Mouse (Mus musculus): ENCODE data around the gene Clstn3.
"Not testable (repeated sequence)": the region's sequence is repeated elsewhere in the genome, so short reads cannot be mapped to it uniquely, and the experiment has no call there.

Clstn3 gene

DNA sequence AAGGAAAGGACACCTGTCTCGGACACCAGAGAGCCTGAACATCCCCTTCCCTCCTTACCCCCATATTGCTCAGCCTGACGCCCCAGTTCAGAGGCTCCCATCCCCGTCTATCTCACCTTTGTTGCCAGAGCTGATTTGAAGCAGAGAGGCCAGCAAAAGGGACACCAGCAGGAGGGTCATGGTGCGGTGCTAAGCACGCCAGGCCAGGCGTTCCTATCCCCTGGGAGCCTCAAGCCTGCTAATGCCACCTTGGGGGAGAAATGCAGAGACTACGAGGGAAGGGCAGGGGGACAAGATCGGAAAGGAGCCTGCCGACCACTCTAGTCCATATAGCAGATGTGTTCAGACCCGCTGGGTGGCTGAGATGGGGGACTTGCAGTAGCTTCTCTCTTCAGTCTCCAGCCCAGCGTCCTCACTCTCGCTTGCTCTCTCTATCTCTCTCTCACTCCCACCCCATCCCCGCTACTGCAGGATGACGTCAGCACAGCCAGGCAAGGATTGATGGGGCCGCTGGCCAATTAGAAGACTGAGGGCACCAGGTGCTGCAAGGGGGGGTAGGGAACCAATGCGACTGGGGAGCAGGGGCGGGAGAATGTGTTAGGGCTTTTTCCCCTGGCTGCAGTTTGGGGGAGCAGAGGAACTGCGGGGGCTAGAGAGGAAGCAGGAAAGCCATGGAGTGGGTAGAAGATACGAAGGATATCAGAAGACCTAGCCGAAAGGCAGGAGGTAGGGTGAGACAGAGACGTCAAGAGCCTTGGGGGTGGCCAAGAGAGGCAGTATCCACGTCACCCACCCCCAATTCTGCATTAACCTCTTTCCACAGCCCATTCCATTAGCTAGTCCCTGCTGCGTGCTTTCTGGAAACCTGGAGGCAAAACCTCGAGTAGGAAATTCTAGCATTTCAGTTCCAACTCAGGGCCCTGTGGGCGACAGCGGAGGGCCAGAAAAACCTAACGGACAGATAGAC is at the start of gene Clstn3:
Gene Clstn3 (minus strand): TSS at position 490 of the 967 bp plus-strand sequence.
- peak; percentile 57 for DNase-seq

DNA sequence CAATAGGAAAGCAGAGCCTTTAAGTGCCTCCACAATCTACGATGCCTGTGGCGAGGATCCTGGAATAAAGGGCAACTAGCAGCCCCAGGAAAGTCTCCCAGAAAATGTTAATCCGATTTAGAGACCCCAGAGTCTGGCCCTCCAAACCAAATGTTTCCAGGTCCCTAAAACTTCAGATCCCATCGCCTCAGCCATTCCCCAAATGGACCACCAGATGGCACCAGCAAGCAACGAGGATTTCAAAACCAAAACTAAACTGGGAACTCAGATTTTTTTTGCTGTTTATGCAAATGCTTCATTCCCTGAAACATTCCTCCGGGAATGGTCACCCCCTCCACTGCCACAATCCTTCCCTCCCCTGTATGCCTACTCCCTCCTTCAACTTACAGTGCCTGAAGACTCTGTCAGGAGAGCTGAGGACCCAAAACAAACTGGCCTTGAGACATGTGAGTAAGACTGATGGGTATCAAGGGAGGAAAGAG is 47.8 kb upstream of the Clstn3 start, which contains the start of gene C1ra:
Gene C1ra (plus strand): TSS at position 51 of the 482 bp plus-strand sequence.
- DNase-seq, result peak; percentile 79

DNA sequence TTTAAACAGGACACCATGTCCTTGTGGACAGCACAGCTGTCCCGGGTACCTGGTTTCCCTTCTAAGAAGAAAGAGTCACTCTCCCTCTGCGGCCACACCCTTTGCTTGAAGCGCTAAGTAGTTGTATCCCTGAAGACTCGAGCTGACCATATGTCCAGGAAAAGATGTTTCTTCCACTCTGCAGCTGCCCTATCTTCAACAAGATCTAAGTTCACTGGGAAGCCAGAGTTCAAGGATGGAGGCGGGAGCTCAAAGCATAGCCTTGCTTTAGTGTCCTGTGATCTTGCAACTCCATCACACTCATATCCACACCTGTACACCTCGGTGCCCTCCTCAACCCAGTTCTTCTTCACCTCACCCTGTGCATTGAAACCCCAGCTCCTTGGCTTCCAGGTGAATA is 47.3 kb upstream of the Clstn3 start:
- DNase-seq, result no peak

DNA sequence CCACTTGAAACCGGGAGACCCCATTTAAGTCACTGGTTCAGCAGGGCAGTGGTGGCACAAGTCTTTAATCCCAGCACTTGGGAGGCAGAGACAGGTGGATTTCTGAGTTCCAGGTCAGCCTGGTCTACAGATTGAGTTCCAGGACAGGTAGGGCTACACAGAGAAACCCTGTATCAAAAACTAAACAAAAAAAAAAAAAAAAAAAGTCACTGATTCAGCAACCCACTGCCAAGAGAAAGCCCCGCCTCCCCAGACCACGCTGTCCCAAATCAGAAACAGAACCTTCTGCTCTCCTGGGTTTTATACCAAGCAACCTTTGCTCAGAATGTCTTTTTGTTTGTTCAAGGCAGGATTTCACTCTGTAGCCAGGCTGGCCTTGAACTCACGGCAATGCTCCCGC is 44.6 kb upstream of the Clstn3 start:
- DNase-seq, result not testable (repeated sequence)

DNA sequence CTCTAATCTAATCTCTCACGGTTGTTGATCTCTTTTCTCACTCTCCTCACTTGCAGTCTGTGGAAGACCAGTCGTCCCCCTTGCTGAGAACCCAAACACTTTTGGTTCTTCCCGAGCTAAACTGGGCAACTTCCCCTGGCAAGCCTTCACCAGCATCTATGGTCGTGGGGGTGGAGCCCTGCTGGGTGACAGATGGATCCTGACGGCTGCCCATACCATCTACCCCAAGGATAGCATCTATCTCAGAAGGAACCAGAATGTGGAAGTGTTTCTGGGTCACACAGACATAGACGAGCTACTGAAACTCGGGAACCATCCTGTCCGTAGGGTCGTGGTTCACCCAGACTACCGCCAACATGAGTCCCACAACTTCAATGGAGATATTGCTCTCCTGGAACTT is 43.7 kb upstream of the Clstn3 start:
- DNase-seq, result no peak

DNA sequence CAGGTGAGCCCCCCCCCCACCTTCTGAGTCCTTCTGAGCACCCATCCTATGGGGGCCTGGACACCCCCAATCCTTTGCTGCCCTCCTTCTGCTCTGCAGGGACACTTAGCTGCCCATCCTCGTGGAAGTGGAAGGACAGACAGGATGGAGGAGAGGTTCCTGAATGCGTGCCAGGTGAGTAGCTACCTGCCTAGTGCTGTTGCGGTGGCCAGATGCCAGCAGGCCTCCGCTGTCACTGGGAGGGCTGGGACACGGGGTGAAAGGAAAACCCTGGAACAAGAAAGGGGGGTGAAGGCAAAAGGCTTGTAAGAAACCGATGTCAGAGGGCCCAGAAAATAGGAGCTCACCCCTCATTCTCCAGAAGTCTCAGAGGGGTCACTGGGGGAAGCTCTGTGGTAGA is 42.4 kb upstream of the Clstn3 start:
- DNase-seq, result no peak

DNA sequence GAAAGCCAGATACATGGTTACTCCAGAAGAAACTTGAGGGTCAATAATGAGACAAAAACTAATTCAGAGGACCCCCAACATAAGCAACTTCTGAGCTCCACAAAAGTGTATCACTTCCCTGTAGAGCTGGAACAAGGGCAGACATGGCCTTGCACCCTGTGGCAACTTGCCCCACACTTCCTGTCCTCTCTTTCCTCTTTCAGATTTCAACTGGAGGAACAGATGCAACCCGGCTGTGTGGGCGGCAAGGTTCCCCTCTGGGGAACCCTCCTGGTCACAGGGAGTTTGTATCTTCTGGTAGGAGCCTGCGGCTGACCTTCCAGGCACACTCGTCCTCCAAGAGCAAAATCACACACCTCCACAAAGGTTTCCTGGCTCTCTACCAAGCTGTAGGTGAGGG is 40.4 kb upstream of the Clstn3 start:
- DNase-seq, result no peak

DNA sequence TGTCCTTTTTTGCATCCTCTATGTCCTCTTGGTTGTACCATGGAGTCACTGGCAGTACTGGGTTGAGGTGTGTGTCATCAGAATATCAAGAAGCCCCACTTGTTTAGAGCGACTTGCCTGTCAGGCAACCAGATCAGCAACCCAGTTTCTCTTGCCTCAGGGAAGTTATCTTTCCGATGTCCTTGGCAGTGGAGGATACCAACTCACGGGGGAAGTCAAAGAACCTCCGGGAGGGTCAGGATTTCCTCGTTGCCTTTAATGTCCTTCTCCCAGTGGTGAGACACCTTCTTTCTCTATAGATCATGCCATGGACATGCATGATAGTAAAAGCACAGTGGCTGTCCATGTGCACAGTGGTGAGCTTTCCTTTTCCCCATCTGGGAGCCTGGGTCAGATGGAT is 37.4 kb upstream of the Clstn3 start:
- no peak for DNase-seq

DNA sequence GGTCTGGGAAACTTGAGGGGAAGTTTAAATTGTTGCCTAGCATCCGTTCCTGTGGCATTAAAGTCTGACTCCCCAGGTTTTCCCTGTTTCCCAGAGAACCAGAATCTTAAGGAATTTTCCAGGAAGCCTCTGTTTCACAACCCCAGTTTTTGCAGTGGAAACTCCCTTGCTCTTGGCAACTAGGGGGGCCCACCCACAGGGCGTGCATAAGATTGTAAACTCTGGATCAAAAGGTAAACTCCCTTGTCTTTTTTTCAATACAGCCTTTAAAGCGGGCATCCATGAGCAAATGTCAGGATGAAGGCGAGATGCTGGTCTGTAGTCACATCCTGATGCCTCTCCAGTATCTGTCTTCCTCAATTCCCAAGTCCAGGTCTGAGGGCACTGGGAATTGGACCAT is 36.9 kb upstream of the Clstn3 start:
- no peak for DNase-seq

DNA sequence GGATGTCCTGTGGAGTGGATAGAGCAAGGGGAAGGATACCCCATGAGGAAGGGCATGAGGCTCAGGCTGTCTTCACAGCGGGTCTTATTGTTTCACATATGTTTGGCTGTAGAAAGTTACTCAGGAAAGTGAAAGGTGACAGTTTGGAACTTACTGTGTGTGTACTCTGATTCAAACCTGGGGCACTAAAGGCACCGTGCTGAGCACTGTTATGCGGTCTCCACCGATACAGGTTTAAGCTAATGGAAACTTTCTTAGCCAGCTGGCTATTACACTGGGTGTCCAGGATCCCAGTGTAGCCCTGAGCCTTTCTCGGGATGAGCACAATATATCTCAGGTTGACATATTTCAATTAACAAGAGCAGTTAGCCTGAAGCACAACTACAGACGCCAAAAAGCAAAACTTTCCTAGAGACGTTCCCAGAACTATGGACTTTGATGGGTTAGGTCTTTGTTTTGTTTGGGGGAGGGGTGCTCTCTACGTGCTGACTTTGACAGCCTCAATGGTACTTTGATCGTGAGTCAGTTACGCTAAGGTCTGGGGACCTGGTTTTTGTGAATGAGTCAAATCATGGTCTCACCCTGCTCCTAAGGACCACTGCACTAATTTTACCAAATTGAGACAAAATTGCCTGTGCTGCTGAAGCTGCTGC is 35.4 kb upstream of the Clstn3 start:
- no peak for DNase-seq

DNA sequence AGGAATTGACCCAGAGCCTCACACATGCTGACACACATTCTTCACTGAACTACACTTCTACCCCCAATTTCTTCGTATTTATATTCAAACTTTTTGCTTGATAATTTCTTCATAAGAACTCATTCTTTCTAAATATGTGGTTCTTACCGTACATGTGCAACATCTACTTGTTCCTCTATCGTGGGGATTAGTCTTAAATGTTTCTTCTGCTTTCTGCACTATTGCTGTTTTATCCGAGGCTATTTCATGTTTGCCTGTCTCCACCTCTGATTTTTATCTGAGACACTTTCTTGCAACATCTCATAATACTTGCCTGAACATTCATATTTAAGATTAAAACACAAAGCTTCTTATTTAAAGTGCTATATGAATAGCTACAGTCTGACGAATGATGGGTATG is 31.5 kb upstream of the Clstn3 start:
- DNase-seq, result no peak

DNA sequence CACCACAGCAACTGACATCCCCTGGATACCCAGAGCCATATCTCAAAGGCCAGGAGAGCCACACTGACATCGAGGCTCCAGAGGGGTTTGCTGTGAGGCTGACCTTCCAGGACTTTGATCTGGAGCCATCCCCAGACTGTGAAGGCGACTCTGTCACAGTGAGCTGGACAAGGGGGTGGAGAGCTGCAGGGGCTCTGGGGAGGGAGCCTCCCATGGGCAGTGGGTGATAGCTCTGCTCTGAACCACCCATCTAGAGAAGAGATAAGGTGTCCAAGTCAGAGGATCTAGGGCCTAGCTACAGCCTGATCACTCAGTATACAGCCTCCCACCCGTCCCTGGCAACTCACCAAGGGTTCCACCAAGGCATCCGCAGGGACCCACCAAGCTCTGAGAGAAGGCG is 29.3 kb upstream of the Clstn3 start:
- no peak for DNase-seq

DNA sequence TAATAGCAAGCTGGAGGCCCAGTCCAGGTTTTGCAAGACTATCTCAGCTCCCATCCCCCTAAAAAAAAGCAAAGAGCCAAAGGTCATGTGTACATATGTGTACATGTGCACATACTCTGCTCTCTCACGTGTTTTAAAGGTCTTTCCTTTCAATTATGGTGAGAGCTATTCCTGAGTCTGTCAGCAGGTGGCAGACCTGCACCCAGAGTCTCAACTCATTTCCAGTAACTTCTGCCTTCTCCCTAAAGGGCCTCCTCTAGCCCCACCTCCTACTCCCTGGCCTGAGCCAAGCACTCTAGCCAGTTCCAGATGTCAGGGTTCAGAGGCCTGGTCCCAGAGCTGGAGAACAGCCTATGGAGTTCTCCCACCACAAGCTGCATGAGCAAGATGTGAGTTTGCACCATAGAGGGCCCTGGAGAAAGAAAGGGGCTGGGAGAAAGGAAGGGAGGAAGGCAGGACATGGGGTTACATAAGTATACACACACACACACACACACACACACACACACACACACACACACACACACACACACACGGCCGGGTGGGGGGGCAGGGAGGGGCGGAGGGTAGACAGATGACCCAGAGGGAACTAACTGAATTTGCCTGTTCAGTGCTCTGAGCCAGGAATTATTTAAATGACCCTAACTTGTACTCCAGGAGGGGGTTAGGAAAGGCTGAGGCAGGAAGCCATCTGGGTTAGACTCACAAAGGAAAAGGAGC is 28.4 kb upstream of the Clstn3 start, which contains the start of gene C1rl:
Gene C1rl (plus strand): TSS at position 272 of the 720 bp plus-strand sequence.
- peak; percentile 89 for DNase-seq

DNA sequence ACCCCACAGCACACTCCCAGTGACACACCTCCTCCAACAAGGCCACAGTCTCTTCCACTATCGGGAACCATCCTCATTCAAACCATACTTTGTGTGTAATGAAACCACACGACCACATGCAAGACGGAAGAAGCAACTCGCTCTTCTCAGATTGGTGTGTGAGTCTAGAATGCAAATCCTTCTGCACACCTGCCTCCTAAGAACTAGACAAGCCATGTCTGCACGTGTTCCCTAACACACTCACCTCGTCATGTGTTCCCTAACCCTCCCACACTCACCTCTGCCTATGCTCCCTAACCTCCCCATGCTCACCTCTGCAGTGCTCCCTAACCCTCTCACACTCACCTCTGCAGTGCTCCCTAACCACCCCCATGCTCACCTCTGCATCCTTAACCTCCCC is 26.8 kb upstream of the Clstn3 start:
- DNase-seq, result no peak

DNA sequence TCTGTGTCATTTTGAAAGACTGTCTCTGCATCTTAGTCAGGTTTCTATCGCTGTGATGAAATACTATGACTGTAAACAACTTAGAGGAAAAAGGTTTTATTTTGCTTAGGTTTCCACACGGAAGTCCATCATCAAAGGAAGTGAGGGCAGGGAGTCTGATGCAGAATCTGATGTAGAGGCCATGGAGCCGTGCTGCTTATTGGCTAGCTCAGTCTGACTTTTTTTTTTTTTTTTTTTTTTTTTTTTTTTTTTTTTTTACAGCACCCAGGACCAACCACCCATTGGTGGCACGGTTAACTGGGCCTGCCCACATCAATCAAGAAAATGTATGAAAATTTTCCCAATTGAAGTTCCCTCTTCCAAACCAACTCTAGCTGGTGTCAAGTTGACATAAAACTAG is 24.4 kb upstream of the Clstn3 start:
- DNase-seq, result no peak

DNA sequence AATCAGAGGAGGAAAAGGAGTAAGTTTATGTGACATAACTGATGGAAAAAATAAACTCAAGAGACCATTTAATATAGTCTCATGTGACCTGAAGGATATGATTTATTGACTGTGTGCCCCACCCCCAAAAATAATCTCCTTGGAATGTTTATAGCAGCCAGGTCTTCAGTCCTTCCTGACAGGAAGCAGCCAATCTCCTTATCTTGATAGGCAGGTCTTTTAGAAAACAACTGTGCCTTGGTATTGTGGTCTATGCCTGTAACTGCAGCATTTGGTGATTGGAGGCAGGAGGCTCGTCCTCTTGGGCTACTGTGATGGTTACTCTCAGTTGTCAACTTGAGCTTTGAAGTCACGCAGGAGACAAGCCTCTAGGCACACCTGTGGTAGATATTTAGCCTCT is 22.9 kb upstream of the Clstn3 start:
- DNase-seq, result no peak

DNA sequence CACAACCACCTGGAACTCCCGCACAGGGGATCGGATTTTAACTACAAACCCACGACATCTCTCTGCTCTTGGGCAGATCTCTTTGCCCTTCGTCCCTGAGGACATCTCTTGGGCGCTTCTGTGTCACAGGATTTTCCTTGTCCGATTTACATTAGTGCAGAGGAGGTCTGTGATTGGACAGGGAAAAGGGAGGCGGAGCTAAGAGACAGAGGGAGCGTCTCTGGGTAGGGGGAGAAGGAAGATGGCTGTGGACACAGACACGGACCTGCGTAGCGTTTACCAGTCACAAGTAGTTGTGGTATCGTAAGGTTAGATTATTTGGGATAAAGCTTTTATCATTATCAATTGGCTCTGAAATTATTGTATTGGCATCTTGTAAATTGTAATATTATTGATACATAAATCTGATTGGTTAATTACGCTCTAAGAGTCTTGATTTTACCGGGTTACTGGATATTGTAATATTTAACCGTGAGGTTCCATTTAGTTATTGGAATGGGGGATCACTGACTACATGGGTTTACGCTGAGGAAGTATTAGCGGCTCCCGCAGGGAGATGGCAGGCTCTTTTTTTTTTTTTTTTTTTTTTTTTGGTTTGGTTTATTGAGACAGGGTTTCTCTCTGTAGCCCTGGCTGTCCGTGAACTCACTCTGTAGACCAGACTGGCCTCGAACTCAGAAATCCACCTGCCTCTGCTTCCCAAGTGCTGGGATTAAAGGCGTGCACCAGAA is 21.0 kb upstream of the Clstn3 start:
- DNase-seq, result peak; percentile 21

DNA sequence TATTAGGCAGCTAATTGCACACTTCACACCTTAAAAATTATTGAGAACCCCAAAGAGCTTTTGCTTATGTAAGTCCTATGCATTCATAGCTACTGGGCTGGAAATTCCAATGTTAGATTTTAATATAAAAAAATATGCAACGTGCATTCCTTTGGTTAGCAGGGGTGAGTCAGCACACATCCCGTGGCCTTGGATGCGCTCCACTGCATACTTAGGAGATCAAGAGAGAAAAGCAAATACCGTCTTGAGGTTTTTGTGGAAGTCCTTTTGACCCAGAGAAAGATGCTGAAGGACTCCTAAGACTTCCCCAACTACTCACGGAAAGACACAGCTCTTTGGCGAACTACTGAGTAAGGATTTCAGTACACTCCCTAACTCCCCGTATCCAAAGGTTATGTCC is 20.3 kb upstream of the Clstn3 start:
- DNase-seq, result peak; percentile 14

DNA sequence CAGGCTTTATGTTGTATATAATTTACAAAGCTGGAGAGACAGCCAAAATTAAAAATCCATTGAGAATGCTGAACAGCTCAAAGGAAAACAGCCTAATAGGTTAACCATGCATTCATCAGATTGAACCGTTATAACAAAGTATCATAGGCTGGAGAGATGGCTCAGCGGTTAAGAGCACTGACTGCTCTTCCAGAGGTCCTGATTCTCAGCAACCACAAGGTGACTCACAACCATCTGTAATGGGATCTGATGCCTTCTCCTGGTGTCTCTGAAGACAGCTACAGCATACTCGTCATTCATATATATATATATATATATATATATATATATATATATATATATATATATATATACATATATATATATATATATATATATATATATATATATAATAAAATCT is 19.2 kb upstream of the Clstn3 start:
- not testable (repeated sequence) for DNase-seq

DNA sequence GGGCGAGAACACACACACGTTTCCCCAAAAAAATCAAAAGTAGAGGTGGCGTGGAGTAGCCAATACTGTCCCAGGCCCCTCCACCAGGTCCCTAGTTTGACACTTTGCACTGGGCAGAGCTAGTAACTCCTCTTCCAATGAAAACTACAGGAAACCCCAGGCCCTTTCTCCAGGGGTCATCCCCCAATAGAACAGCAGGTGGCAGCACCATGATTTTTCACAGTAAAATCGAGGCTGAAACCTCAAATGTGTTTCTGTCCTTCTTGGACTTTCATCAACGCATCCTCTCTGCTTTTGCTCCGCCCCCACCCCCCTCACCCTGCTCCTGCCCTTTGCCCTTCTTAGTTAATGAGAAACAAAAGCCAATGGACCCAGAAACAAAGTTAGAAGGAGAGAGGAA is 17.0 kb upstream of the Clstn3 start:
- DNase-seq, result peak; percentile 82

DNA sequence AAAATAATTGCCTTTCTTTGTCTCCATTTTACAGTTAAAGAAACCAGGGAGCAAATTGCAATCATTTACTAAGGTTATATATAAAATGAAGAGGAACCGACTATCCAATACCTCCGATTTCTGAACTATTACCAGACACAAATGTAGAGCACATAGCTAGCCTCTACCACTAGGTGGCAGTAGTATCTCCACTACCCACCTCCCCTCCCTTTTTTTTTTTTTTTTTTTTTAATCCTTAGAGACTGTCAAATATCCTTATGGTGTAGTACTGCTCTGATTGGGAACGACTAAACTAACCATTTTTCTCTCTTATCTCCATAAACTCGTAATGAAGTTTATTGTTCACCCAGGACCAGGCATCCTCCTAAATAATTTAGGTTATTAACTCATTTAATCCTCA is 15.7 kb upstream of the Clstn3 start:
- DNase-seq, result no peak

DNA sequence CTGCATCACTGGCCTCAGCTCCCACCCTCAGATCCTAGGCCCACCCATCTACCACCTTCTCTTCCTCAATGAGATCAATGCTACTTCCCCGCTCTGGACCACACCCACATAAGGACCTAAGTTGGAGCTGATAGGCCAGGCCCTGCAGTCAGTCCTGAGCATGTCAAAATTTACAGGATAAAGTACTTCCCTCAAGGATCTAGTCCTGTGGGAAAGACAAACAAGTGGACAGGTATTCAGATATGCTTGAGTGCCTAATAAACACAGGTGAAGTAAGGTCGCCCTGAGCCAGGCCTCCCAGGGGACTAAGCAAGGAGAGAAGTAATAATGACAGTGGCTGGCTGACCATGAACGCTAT is 15.0 kb upstream of the Clstn3 start:
- DNase-seq, result no peak

Data from kidney, adult 18-20 months (tissue).